Mouse (Mus musculus): ENCODE results near the gene Olfr272.

The Olfr272 gene

DNA sequence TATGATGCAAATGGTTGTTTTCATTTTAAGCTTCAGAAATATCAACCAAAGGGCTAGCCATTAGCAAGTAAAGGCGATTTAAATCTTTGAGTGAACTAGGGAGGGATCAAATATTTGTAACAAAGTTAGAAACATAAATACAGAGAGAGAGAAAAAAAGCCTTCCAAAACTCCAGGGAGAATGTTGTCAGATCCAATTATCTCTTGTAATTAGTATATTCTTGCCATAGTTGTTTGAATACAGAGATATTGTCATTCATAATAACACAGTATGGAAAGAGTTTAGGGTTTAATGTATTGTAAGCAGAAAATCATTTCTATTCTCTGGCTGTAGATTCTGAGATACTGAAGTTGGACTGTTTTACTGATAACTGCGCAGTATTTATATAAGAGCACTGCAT is at the start of gene Olfr272:
Gene Olfr272 (minus strand): TSS at position 101 of the 400 bp plus-strand sequence.
- DNase-seq (ENCODE audit: low spot score): no peak

- no peak for DNase-seq (ENCODE audit: low spot score)
Measured at GRCm38 (mm10) chr4:52964247-52964646, 45.3 kb upstream of the Olfr272 start, which contains the start of gene Olfr270. Gene Olfr270 (plus strand): TSS chr4:52964547.

DNA sequence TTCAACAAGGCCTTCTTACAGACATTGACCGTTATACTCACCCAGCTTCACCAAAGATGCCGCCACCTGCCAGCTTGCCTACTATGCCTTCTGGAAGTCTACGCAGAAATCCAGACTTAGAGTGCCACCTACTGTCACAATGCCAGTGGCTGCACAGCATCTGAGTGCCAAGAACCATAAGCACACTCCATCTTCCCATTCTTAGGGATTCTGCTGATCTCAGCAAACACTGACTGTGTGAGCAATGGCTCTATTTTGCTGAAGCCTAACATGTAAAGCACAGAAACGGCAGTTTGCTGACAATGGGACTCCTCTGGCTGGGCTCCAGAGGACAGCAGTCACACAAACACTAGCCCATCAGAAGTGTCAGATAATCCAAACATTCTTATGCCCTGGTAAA is 39.7 kb upstream of the Olfr272 start:
- DNase-seq (ENCODE audit: low spot score): no peak

DNA sequence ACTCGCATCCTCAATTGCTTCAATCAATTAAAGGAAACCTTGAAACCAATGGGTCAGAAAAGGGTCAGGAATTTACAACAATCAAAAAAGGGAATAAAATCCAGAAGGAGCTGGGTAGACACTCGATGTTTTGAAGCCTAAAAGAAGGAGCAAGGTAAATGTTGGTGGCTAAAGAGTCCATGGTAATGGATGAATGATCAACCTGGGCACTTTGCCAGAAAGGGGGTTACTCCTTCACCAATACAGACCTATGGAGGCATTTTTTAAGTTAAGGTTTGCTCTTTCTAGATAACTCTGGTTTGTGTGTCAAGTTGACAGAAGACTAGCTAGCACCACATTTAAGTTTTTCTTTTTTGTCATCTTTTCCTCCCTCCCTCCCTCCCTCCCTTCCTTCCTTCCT is 30.0 kb upstream of the Olfr272 start:
- no peak for DNase-seq (ENCODE audit: low spot score)

DNA sequence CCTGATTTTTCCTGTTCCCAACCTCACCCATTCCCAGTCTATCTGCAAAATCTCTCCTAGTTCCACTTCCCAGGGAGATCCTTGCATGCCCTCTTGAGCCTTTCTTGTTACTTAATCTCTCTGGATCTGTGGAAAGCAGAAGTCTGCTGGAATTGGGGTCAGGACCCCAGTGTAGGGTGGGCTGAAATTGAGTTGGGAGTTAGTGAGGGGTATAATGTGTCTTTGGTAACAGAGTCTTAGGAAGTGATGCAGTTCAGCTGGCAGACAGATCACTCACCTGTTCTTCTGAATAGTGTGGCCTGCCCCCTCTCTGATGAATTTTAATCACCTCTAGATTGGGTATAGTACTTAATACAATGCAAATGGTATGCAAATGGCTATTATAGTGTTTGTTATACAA is 27.7 kb upstream of the Olfr272 start:
- DNase-seq (ENCODE audit: low spot score): no peak

GRCm38 (mm10) chr4:52930480-52930879 is 11.5 kb upstream of the Olfr272 start:
- DNase-seq (ENCODE audit: low spot score): no peak

DNA sequence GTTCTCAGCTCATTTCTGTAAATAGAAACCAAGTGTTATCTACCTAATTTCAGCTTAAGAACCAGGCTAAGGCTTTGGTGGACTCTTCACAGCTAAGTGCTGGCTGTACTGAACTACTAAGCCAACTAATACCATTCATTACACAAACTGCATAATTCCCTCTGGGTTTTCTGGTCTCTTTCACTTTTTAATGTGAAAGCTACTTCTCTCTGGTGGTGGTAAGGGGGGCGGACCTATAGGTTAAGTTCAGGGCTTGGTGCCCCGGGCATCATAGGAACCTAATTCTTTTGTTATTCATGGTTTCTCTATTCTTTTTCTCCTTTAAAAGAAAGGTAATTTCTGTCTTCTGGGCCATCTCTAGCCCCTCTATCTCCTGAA is 1.7 kb downstream of the Olfr272 start:
- no peak for DNase-seq (ENCODE audit: low spot score)

GRCm38 (mm10) chr4:52916659-52917310 is 2.2 kb downstream of the Olfr272 start:
- DNase-seq (ENCODE audit: low spot score): no peak

DNA sequence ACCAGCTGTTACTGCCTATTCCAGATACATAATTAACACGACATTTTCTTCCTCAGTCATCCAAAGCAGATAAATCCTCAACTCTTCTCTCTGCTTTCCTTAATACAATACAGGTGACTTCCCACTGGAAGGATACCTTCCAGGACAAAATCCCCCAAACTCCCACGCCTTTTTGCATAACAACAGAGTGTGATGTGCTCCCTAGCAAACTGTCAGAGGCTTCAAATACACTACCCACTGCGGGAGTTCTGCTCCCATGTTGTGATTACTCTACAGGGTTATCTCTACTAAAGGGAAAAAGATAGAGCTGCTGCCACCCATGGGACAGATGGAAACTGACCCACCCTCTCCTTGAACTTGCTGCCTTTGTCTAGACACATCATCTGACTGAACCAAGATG is 6.6 kb downstream of the Olfr272 start:
- DNase-seq (ENCODE audit: low spot score): no peak

GRCm38 (mm10) chr4:52909542-52909941 is 9.4 kb downstream of the Olfr272 start:
- DNase-seq (ENCODE audit: low spot score): no peak

DNA sequence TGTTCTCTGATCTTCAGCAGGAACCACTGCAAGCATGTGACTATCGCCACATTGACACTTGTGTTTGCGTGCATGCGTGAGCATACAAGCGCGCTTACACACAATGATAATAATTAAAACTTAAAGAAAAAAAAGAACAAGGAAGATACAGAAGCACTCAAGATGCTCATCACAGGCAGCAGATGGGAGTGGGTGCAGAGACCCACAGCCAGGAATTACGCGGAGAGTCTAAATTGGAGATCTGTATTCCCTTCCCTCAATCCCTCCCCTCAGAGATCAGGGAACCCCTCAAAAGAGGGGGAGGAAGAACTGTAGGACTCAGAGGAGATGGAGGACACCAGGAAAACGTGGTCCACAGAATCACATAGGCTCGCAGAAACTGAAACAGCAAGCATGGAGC is 54.8 kb downstream of the Olfr272 start:
- no peak for DNase-seq (ENCODE audit: low spot score)
